Mouse (Mus musculus) E14TG2a.4 (cell line): Measurements from ENCODE around the gene Rbm24.

Experiments
- CTCF ChIP-seq: conservative IDR thresholded peaks from 2 replicates; pipeline ENCODE4 v1.5.1; 2014; ENCODE audit warnings: low read length
- NANOG ChIP-seq: IDR thresholded peaks from 2 replicates; pipeline ENCODE4 v1.6.1; 2014; ENCODE audit warnings: borderline replicate concordance, low read length, mixed read lengths
- POU5F1 ChIP-seq: IDR thresholded peaks from 2 replicates; pipeline ENCODE4 v1.6.1; 2014; ENCODE audit warnings: low read length, borderline replicate concordance

- TF ChIP-seq CTCF (no peak), POU5F1 (no peak), NANOG (no peak)
Measured at GRCm38 (mm10) chr13:46423805-46424204, 5.6 kb downstream of the Rbm24 start.
